Mouse (Mus musculus) embryonic facial prominence, embryonic 11.5 days (tissue): ENCODE results near the gene Cdca7l. TPM values are rescaled to one million over a fixed set of nuclear protein-coding genes. Genes with fewer than 3 reads are reported as not detected.

Experiments used
- ATAC-seq: fragments of 200-750 bp; cut with Nextera tagmentation; replicated peaks from 2 replicates; pipeline ENCODE4 v1.8.0; 2017; ENCODE audit warnings: low read depth; ENCODE audit not compliant: insufficient number of reproducible peaks, low FRiP score, low TSS enrichment
- DNase-seq: peaks from one replicate; pipeline ENCODE4 v3.0.0-alpha.2; 2015; ENCODE audit warnings: low spot score
- H3K27ac ChIP-seq: fragments of 300-500 bp; sonication (generic); replicated peaks from 2 replicates; pipeline ENCODE4 v1.5.1; 2014; ENCODE audit warnings: mild to moderate bottlenecking, low read depth, low read length, control low read depth
- H3K27me3 ChIP-seq: fragments of 300-500 bp; sonication (generic); 2 replicates; pipeline ENCODE4 v1.6.1; 2014; ENCODE audit warnings: mild to moderate bottlenecking, low read length, moderate library complexity, mixed read lengths; ENCODE audit not compliant: control insufficient read depth, insufficient read depth
- H3K36me3 ChIP-seq: fragments of 300-500 bp; sonication (generic); replicated peaks from 2 replicates; pipeline ENCODE4 v1.6.1; 2014; ENCODE audit warnings: low read depth, mild to moderate bottlenecking, low read length, moderate library complexity, mixed read lengths; ENCODE audit not compliant: control insufficient read depth, insufficient read depth
- H3K4me1 ChIP-seq: fragments of 300-500 bp; sonication (generic); 2 replicates; pipeline ENCODE4 v1.6.1; 2014; ENCODE audit warnings: low read length, mixed read lengths; ENCODE audit not compliant: control insufficient read depth, insufficient read depth
- H3K4me2 ChIP-seq: fragments of 300-500 bp; sonication (generic); 2 replicates; pipeline ENCODE4 v1.6.1; 2014; ENCODE audit warnings: low read depth, mild to moderate bottlenecking, control low read depth, low read length, moderate library complexity
- H3K4me3 ChIP-seq: fragments of 300-500 bp; sonication (generic); 2 replicates; pipeline ENCODE4 v1.5.1; 2014; ENCODE audit warnings: low read depth, low read length, control low read depth
- H3K9ac ChIP-seq: fragments of 300-500 bp; sonication (generic); replicated peaks from 2 replicates; pipeline ENCODE4 v1.6.1; 2014; ENCODE audit warnings: mild to moderate bottlenecking, control low read depth, low read length
- H3K9me3 ChIP-seq: fragments of 300-500 bp; sonication (generic); replicated peaks from 2 replicates; pipeline ENCODE4 v1.6.1; 2016; ENCODE audit warnings: mild to moderate bottlenecking, low read length, inconsistent platforms, mixed read lengths; ENCODE audit not compliant: control insufficient read depth
- WGBS: fragments of 180-500 bp; shearing (Covaris S2); extraction: QIAGEN DNeasy Blood & Tissue Kit; methylation state at CpG from one replicate; pipeline ENCODE4 v1.1.7; 2014; 5-methylcytosine and 5-hydroxymethylcytosine counted together
- polyA plus RNA-seq: library from polyadenylated mRNA; unstranded; fragments of >200 nt; fragmentation: Nextera tagmentation; extraction: Ambion mirVana; gene quantifications from 2 replicates; pipeline ENCODE4 v1.2.1, GENCODE M21; 2014

Gene Cdca7l
- polyA plus RNA-seq, 1 experiment from 2014 or later, result 47.1 TPM

DNA sequence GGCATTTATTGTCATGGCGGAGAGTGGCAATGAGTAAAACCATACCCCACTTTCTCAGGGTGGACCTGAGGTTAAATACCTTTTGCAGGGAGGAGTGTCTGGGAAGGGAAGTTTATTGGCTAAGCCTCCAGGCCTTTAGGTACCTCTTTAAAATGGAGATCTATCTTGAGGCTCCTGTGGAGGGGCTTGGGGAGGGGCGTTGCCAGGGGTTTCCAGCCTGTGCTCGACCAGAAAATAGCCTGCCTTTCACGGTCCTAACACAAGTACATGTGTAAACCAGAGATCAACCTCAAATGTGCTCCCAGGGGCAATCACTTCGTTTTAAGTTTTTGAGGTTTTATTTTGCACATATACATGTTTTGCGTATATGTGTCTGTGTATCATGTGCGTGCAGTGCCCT, 15.1 kb upstream of the Cdca7l start:
- H3K4me3 ChIP-seq, result no peak overlapping the region
- no peaks in the 10 kb centered on the region; the same call in 1 of the 2 replicates for H3K4me1 ChIP-seq
- no peaks in the 10 kb centered on the region for H3K27me3 ChIP-seq
- H3K4me2 ChIP-seq, result no peak overlapping the region; the same call in 1 of the 2 replicates
- ATAC-seq (no peak), DNase-seq (no peak)
- WGBS, result 33% methylated on average over 7 of the region's 7 CpGs
- no peaks in the 10 kb centered on the region for H3K9me3 ChIP-seq
- H3K27ac ChIP-seq, result no peak overlapping the region
- H3K36me3 ChIP-seq, result no peaks in the 10 kb centered on the region
- H3K9ac ChIP-seq, result no peak overlapping the region

DNA sequence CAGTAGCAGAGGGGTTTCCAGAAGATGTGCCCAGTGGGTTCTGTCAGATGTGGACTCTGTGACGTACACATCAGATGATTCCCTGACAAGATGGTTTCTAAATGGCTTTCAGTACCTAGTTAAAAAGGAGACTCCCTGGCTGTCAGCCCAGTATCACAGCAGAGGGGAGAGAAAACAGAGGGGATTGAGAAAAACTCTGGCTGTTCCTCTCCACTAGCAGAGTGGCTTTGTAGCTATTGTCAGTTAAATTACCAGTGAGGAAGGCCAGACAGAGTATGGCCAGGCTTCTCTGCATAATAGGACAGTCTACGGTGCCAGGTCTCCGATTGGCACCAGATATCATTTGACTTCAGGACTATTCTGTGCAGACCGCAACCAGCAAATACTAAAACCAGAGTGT, 8.8 kb upstream of the Cdca7l start:
- Histone ChIP-seq H3K9ac (no peak overlapping the region), H3K36me3 (no peaks in the 10 kb centered on the region), H3K9me3 (no peaks in the 10 kb centered on the region), H3K4me3 (no peak overlapping the region), H3K4me1 (no peaks in the 10 kb centered on the region), H3K27me3 (no peaks in the 10 kb centered on the region), H3K4me2 (no peak overlapping the region), H3K27ac (no peak overlapping the region)
- DNase-seq, result no peak
- ATAC-seq, result no peak
- 88% methylated on average over 4 of the region's 4 CpGs for WGBS

DNA sequence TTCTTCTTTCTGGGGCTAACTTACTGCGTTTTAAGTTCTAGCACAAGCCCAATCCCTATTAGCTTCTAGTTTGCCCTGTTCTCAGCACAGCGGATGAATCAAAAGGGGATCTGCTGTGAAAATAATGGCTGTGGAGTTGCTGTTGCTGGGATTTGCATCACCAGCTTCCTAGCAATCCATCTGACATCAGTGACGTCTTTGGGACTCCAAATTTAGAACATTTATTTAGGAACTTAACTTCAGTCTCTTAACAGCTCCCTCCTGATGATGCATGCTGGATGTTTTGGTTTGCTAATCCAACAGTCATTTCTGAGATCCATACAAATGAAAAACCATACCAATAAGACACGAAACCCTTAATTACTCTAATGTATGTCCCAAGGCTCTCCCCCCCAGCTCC, 1.5 kb downstream of the Cdca7l start:
- H3K9me3 ChIP-seq, result no peaks in the 10 kb centered on the region
- H3K27me3 ChIP-seq, result no peaks in the 10 kb centered on the region
- H3K36me3 ChIP-seq, result no peaks in the 10 kb centered on the region
- H3K4me3 ChIP-seq, result no peak overlapping the region
- no peak for ATAC-seq
- no peak overlapping the region for H3K9ac ChIP-seq
- DNase-seq, result no peak
- H3K4me2 ChIP-seq, result no peak overlapping the region
- WGBS, result 71% methylated on average over 4 of the region's 4 CpGs
- H3K4me1 ChIP-seq, result no peaks in the 10 kb centered on the region
- no peak overlapping the region for H3K27ac ChIP-seq

DNA sequence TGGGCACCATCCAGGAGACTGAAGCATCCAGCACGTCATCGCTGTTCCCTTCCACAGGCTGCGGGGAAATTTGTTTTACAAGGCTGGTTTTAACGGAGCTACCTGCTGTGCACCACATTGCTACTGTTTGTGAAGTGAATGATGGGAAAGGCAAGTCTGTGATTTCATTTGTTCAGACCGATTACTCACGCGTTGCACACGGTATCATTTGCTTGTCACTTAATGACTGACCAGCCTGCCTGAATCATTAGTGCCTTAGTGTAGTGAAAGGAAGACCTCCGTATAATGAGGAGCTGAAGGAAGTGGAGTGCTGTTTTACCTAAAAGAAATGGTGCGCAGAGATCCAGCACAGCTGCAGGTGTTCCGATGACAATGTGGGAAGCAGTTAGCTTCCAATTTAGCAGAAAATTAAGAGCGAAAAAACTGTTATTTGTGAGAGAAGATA, 1.9 kb downstream of the Cdca7l start:
- no peak for DNase-seq

DNA sequence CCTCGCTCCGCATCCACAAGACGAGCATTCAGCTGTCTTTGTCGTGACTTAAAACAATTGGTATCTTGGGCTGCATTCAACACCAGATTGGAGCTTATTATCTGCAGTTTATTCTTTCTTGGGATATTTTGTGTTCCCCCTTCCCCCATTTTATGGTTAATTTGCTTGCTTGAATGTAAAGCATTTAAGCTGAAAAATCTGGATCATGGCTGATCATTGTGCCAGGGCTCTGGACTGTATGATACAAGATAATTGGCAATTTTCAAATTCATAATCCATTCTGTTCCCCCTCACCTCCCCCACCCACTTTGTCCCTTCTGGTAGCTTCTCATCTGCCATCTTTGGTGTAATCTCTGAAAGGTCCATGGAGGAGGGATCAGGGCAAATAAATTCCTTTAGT, 2.4 kb downstream of the Cdca7l start:
- 75% methylated on average over 4 of the region's 4 CpGs for WGBS
- H3K4me3 ChIP-seq, result no peak overlapping the region
- no peaks in the 10 kb centered on the region for H3K4me1 ChIP-seq
- H3K9me3 ChIP-seq, result no peaks in the 10 kb centered on the region
- no peak overlapping the region for H3K9ac ChIP-seq
- H3K36me3 ChIP-seq, result no peaks in the 10 kb centered on the region
- no peak overlapping the region for H3K27ac ChIP-seq
- ATAC-seq, result no peak
- no peak for DNase-seq
- H3K4me2 ChIP-seq, result no peak overlapping the region
- no peaks in the 10 kb centered on the region for H3K27me3 ChIP-seq

More for the DNA sequence above, 1.9 kb downstream of the Cdca7l start:
- H3K27me3 ChIP-seq, result no peaks in the 10 kb centered on the region
- no peak for ATAC-seq
- H3K4me2 ChIP-seq, result no peak overlapping the region
- no peaks in the 10 kb centered on the region for H3K4me1 ChIP-seq
- H3K27ac ChIP-seq, result no peak overlapping the region
- no peak overlapping the region for H3K4me3 ChIP-seq
- H3K36me3 ChIP-seq, result no peaks in the 10 kb centered on the region
- 48% methylated on average over 12 of the region's 12 CpGs for WGBS
- no peaks in the 10 kb centered on the region for H3K9me3 ChIP-seq
- no peak overlapping the region for H3K9ac ChIP-seq

DNA sequence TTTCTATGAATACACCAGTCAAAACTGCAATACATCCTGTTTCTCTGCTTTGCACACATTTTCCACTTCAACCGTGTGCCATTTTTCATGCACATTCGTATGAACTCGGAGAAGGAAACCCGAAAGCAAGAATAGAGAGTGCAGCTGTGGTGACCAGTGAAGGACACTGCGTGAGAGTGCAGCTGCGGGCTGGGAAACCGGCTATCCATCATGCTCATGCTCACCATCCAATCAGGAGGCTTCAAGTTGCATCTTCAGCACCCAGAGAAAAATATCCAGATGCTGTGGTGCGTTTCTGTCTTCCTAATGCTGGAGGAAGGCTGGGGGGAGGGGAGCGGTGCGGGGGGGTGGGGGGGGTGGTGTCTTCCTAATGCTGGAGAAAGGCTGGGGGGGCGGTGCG, 3.5 kb downstream of the Cdca7l start:
- Histone ChIP-seq H3K4me1 (no peaks in the 10 kb centered on the region), H3K9ac (no peak overlapping the region), H3K4me3 (no peak overlapping the region), H3K4me2 (no peak overlapping the region), H3K27ac (no peak overlapping the region), H3K36me3 (no peaks in the 10 kb centered on the region), H3K27me3 (no peaks in the 10 kb centered on the region), H3K9me3 (no peaks in the 10 kb centered on the region)
- DNase-seq, result no peak
- no peak; the same call in 1 of the 2 replicates for ATAC-seq
- WGBS, result 40% methylated on average over 10 of the region's 12 CpGs

DNA sequence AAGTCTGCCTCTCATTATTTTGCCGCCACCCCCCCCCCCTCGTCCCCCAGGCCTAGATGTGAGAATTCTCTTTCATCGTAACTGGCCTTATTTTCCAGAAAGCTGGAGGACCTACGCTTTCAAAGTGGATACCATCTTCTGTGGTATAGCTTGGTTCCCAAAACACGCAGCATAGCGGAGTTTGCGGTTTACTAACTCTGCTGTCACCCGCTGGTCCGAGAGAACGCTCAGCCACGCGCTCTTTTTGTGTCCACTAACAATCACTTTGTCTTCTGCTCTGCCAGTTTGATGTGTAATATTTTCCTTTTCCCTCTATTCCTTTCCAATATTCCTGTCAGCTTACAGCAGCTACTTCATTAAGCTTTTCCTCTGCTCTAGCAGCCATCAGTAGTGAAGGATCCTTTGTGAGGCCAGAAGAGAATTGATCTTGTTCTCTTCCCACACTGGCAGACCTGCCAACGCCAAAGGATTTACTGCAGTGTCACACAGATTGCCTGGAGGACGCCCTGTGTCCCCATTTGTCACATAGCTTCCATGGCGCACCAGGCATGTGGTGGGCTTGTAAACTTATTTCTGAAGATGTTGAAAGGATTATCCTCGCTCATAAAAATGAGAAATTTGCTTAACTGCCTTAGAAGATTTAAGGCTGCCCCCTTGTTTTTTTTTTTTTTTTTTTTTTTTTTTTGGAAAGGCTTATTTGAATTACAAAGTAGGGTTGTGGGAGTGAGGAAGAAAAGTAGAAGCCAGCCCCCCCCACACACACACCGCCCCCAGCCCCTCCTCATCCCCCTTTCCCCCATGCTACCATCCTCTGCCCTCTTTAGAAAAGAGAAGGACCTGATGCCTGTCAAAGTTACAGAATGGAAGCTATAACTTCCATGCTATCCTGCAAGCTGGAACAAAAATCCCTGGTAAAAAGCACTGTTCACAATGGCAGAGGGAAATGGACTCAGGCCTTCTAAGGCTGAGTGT, 4.6 kb downstream of the Cdca7l start:
- no peak overlapping the region for H3K4me3 ChIP-seq
- no peak overlapping the region for H3K27ac ChIP-seq
- DNase-seq, result no peak
- 48% methylated on average over 17 of the region's 17 CpGs for whole genome bisulfite sequencing
- no peaks in the 10 kb centered on the region for H3K9me3 ChIP-seq
- no peak overlapping the region for H3K9ac ChIP-seq
- H3K4me2 ChIP-seq, result peak overlapping the region; percentile 5; the same call in 1 of the 2 replicates
- H3K36me3 ChIP-seq, result no peaks in the 10 kb centered on the region
- no peaks in the 10 kb centered on the region for H3K27me3 ChIP-seq
- ATAC-seq, result no peak
- H3K4me1 ChIP-seq, result no peaks in the 10 kb centered on the region

DNA sequence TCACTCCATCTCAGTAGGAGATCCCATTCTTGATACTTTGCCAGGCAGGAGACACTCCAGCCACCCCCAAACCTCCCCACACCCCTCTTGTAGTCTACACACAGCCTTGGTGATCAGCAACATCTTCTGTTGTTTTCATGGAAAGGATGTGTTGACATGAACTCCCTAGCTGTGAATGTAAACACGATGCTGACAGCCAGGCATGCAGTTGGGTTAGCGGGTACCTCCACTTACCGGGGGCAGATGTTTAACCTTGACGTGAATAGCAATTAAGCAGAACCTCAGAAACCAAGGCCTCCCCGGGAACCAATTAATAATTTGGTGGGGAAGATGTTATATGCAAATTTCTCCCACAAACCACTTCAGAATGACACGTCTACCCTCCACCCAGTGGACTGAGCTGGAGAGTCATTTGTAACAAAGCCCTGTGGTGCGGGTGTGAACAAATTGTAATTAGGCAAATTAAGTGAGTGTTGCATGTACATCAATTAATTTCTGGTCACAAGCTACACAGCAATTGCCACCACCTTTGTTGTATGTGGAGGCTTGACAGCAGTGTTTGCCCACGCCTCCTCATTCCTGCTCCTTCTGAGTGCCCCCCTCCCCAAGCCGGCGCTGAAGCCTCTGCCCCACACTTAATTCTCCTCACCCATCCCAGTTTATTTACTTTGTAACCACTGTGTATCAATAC, 5.4 kb downstream of the Cdca7l start:
- H3K27me3 ChIP-seq, result no peaks in the 10 kb centered on the region
- no peak overlapping the region for H3K27ac ChIP-seq
- no peaks in the 10 kb centered on the region for H3K9me3 ChIP-seq
- no peak overlapping the region for H3K4me2 ChIP-seq
- H3K4me1 ChIP-seq, result no peaks in the 10 kb centered on the region
- ATAC-seq (no peak), DNase-seq (no peak)
- H3K36me3 ChIP-seq, result no peaks in the 10 kb centered on the region
- H3K4me3 ChIP-seq, result no peak overlapping the region
- 60% methylated on average over 10 of the region's 10 CpGs for WGBS
- no peak overlapping the region for H3K9ac ChIP-seq
